Mouse (Mus musculus) thymus, postnatal 0 days (tissue): ENCODE measurements around the gene Trim28. TPM values are rescaled to one million over a fixed set of nuclear protein-coding genes. Genes with fewer than 3 reads are reported as not detected.
"Not testable (repeated sequence)": the region's sequence is repeated elsewhere in the genome, so short reads cannot be mapped to it uniquely, and the experiment has no call there.

Experiments
- DNase-seq: peaks from one replicate; pipeline ENCODE4 v3.0.0-alpha.2; 2015; ENCODE audit warnings: low spot score
- polyA plus RNA-seq: library from polyadenylated mRNA; unstranded; fragments of >200 nt; fragmentation: Nextera tagmentation; extraction: Ambion mirVana; gene quantifications from 2 replicates; pipeline ENCODE4 v1.2.1, GENCODE M21; 2015

Gene Trim28
- polyA plus RNA-seq, 1 experiment from 2014 or later: 274 TPM

GRCm38 (mm10) chr7:13059536-13059935 is 60.6 kb downstream of the Trim28 start:
- no peak for DNase-seq

DNA sequence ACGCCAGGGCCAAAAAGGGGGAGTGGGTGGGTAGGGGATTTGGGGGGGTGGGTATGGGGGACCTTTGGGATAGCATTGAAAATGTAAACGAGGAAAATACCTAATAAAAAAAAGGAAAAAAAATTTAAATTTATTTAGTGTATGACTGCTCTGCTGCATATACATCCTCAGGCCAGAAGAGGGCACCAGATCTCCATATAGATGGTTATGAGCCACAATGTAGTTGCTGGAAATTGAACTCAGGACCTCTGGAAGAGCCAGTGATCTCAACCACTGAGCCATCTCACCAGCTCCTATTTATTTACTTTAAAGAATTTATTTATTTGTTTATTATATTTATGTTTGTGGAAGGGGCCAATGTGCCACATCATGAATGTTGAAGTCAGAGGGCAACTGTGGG is 64.5 kb downstream of the Trim28 start:
- not testable (repeated sequence) for DNase-seq

DNA sequence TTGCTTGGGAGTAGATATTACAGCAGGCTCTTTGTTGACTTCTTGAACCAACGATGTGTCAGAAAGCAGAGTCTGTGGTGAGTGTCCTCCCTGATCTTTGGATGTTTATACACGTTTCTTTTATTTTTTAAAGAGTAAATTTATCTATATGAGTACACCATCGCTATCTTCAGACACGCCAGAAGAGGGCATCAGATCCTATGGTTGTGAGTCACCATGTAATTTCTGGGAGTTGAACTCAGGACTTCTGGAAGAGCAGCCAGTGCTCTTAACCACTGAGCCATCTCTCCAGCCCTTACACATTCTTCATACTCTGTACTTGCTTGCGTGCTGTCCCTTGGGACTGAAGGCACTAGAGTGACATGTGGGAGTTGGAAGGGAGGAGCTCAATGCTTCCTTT is 73.4 kb downstream of the Trim28 start:
- no peak for DNase-seq

Other genes starting within 250 kb of the Trim28 start
- 1.2 and 1.5 TPM in 2 replicates for gene Zscan18, start 195.5 kb upstream of the Trim28 start, polyA plus RNA-seq
- gene Zfp329, start 180.3 kb upstream of the Trim28 start, polyA plus RNA-seq: 11.0 and 17.6 TPM in 2 replicates
- gene Zfp110, start 164.4 kb upstream of the Trim28 start, polyA plus RNA-seq: 34.5 and 36.7 TPM in 2 replicates
- gene Zfp128, start 117.9 kb upstream of the Trim28 start, polyA plus RNA-seq: 1.9 and 2.4 TPM in 2 replicates
- 4.6 and 7.2 TPM in 2 replicates for gene Zscan22, start 101.3 kb upstream of the Trim28 start, polyA plus RNA-seq
- 1,115 and 1,143 TPM in 2 replicates for gene Rps5, start 76.8 kb upstream of the Trim28 start, polyA plus RNA-seq
- 0.22 and 0.42 TPM in 2 replicates for gene Rnf225, start 71.7 kb upstream of the Trim28 start, polyA plus RNA-seq
- gene Zfp324, start 33.3 kb upstream of the Trim28 start, polyA plus RNA-seq: 4.9 and 5.0 TPM in 2 replicates
- gene Zfp446, start 21.3 kb upstream of the Trim28 start, polyA plus RNA-seq: 5.7 and 5.8 TPM in 2 replicates
- 0.06 and 0.08 TPM in 2 replicates for gene Slc27a5, start 922 bp upstream of the Trim28 start, polyA plus RNA-seq
- gene Zbtb45, start 10.9 kb downstream of the Trim28 start, polyA plus RNA-seq: 27.8 and 30.8 TPM in 2 replicates
- 226 and 230 TPM in 2 replicates for gene Chmp2a, start 35.7 kb downstream of the Trim28 start, polyA plus RNA-seq
- 90.8 and 91.5 TPM in 2 replicates for gene Ube2m, start 39.2 kb downstream of the Trim28 start, polyA plus RNA-seq
- 1.1 and 1.6 TPM in 2 replicates for gene Mzf1, start 55.6 kb downstream of the Trim28 start, polyA plus RNA-seq
- gene Vmn1r85, start 96.1 kb downstream of the Trim28 start, polyA plus RNA-seq: not detected in 2 replicates
- gene Vmn1r86, start 120.8 kb downstream of the Trim28 start, polyA plus RNA-seq: not detected in 2 replicates
- not detected in 2 replicates for gene Vmn1r87, start 141.0 kb downstream of the Trim28 start, polyA plus RNA-seq
- not detected in 2 replicates for gene Vmn1r88, start 160.5 kb downstream of the Trim28 start, polyA plus RNA-seq
- gene Vmn1r89, start 213.9 kb downstream of the Trim28 start, polyA plus RNA-seq: not detected in 2 replicates